Comparison of ENCODE assay signal across 8 mouse cellular contexts in genomic region chr16:28793115-28793514, GRCm38 (mm10). TPM values are rescaled to one million over a fixed set of nuclear protein-coding genes. Genes with fewer than 3 reads are reported as not detected.
DNase-seq lines count a peak whose midpoint lies in the region; ATAC-seq and TF ChIP-seq lines count a peak whose summit lies in the region.

No protein-coding gene starts in this region.

- H3K4me3 ChIP-seq in E14TG2a.4 (replicated peaks; ENCODE audit: low read length): no peak overlapping the region
- H3K4me3 ChIP-seq in forebrain, embryonic 16.5 days (replicated peaks; ENCODE audit: low read length): no peak overlapping the region
- no peak overlapping the region for H3K4me3 ChIP-seq in midbrain, embryonic 14.5 days (replicated peaks; ENCODE audit: low read depth, low read length)

- peaks cover 3% of the 10 kb centered on the region; the same call in 1 of the 2 replicates for H3K9me3 ChIP-seq in E14TG2a.4 (ENCODE audit: low read length)
- no peaks in the 10 kb centered on the region for H3K9me3 ChIP-seq in forebrain, embryonic 16.5 days (ENCODE audit: control insufficient read depth, low read length)
- H3K9me3 ChIP-seq in midbrain, embryonic 14.5 days (ENCODE audit: control insufficient read depth, low read length): no peaks in the 10 kb centered on the region

- no peaks in the 10 kb centered on the region for H3K27me3 ChIP-seq in E14TG2a.4 (ENCODE audit: insufficient read depth, low read length)
- no peaks in the 10 kb centered on the region for H3K27me3 ChIP-seq in forebrain, embryonic 16.5 days (replicated peaks; ENCODE audit: control insufficient read depth, insufficient read depth, low read length)
- H3K27me3 ChIP-seq in midbrain, embryonic 14.5 days (ENCODE audit: control insufficient read depth, insufficient read depth, low read length): no peaks in the 10 kb centered on the region

- H3K27ac ChIP-seq in forebrain, embryonic 16.5 days (ENCODE audit: low read length): no peak overlapping the region
- H3K27ac ChIP-seq in midbrain, embryonic 14.5 days (replicated peaks; ENCODE audit: low read depth, low read length): no peak overlapping the region

- no peak overlapping the region for H3K4me2 ChIP-seq in forebrain, embryonic 16.5 days (ENCODE audit: low read length)
- no peak overlapping the region for H3K4me2 ChIP-seq in midbrain, embryonic 14.5 days (ENCODE audit: low read length)

- peak; percentile 2 for DNase-seq in heart, adult 8-10 months (ENCODE audit: low spot score)
- no peak for DNase-seq in heart, postnatal 25 days (ENCODE audit: low spot score)
- peak; percentile 19 for DNase-seq in cerebellum, adult 11-12 months
- DNase-seq in layer of hippocampus, postnatal 14 days (ENCODE audit: low spot score in 2 of 2): peak; percentile 10 to 28
- peak; percentile 87 for DNase-seq in midbrain, embryonic 14.5 days
- no peak for DNase-seq in T-cell, adult 2 months (ENCODE audit: low spot score)

- TF ChIP-seq CTCF in E14TG2a.4 (conservative IDR thresholded peaks at IDR 0.05; ENCODE audit: low read length): peak; percentile 71

- 2% methylated on average over 4 of the region's 4 CpGs for WGBS in forebrain, embryonic 16.5 days
- WGBS in midbrain, embryonic 14.5 days: 6% methylated on average over 4 of the region's 4 CpGs

- H3K4me1 ChIP-seq in E14TG2a.4 (replicated peaks; ENCODE audit: low read depth, low read length): no peaks in the 10 kb centered on the region
- no peaks in the 10 kb centered on the region for H3K4me1 ChIP-seq in forebrain, embryonic 16.5 days (replicated peaks; ENCODE audit: control insufficient read depth, insufficient read depth, low read length)
- H3K4me1 ChIP-seq in midbrain, embryonic 14.5 days (ENCODE audit: control insufficient read depth, insufficient read depth, low read length): no peaks in the 10 kb centered on the region

- no peak overlapping the region for H3K9ac ChIP-seq in forebrain, embryonic 16.5 days (replicated peaks; ENCODE audit: low read depth, low read length)
- H3K9ac ChIP-seq in midbrain, embryonic 14.5 days (replicated peaks; ENCODE audit: low read length): no peak overlapping the region

- peak; percentile 71 for ATAC-seq in forebrain, embryonic 16.5 days
- no peak for ATAC-seq in midbrain, embryonic 14.5 days (ENCODE audit: low FRiP score, low TSS enrichment)

- H3K36me3 ChIP-seq in E14TG2a.4 (ENCODE audit: insufficient read depth, low read length): no peaks in the 10 kb centered on the region
- no peaks in the 10 kb centered on the region for H3K36me3 ChIP-seq in forebrain, embryonic 16.5 days (ENCODE audit: control insufficient read depth, insufficient read depth)
- no peaks in the 10 kb centered on the region for H3K36me3 ChIP-seq in midbrain, embryonic 14.5 days (ENCODE audit: control insufficient read depth, insufficient read depth, low read length)

- intact Hi-C loops in heart, postnatal 25 days (cut with DNase I): loop anchor here (2.0 to 5.0 kb wide), 2 partner anchors 200 to 276 kb away; no protein-coding TSS in a partner anchor

RNA-seq across cellular contexts. Expression of gene Fgf12, which starts 40.2 kb away (rescaled TPM):
- 10 to 100 TPM in 3 of 4 experiments, 1 to 10 TPM in 1; 9.0 to 15.3 (median 13.0) TPM for total RNA-seq in heart, adult 8-10 months (2022)
- 10 to 100 TPM; 17.2 to 20.0 TPM for total RNA-seq in heart, postnatal 25 days (2021)
- 25.1 and 25.4 TPM in 2 replicates for polyA plus RNA-seq in forebrain, embryonic 16.5 days (2015; fragmentation: Nextera tagmentation; extraction: Ambion mirVana)
- 100 to 1,000 TPM; 141 to 148 TPM for total RNA-seq in layer of hippocampus, postnatal 14 days (2021)
- polyA plus RNA-seq in midbrain, embryonic 14.5 days (2014; fragmentation: Nextera tagmentation; extraction: Ambion mirVana): 32.1 and 46.1 TPM in 2 replicates

Comparison
In these comparisons a context has a peak if more than half of its experiments do, and no peak if none do; other contexts are left out.
1. DNase-seq: peak in heart, adult 8-10 months (single experiment), cerebellum, adult 11-12 months (single experiment), layer of hippocampus, postnatal 14 days (2 of 2) and midbrain, embryonic 14.5 days (single experiment); none in heart, postnatal 25 days (single experiment) and T-cell, adult 2 months (single experiment).
2. RNA of gene Fgf12, which starts 40.2 kb away (total RNA-seq): 141 to 148 TPM in layer of hippocampus, postnatal 14 days; 17.2 to 20.0 TPM in heart, postnatal 25 days and 9.0 to 15.3 TPM in heart, adult 8-10 months; every median in the first group is over 4 times any median in the second.